Mouse (Mus musculus) neural tube, embryonic 14.5 days (tissue): Measurements from ENCODE around the gene Hormad1. TPM values are rescaled to one million over a fixed set of nuclear protein-coding genes. Genes with fewer than 3 reads are reported as not detected.

Experiments used
- ATAC-seq: fragments of 200-750 bp; cut with Nextera tagmentation; 2 replicates; pipeline ENCODE4 v1.8.0; 2017; ENCODE audit warnings: low read depth, mild to moderate bottlenecking, moderate TSS enrichment, moderate library complexity
- H3K27ac ChIP-seq: fragments of 300-500 bp; sonication (generic); 2 replicates; pipeline ENCODE4 v1.5.1; 2014; ENCODE audit warnings: low read depth, mild to moderate bottlenecking, control low read depth, low read length, moderate library complexity, mixed read lengths
- H3K27me3 ChIP-seq: fragments of 300-500 bp; sonication (generic); 2 replicates; pipeline ENCODE4 v1.6.1; 2014; ENCODE audit warnings: low read length; ENCODE audit not compliant: control insufficient read depth, insufficient read depth
- H3K36me3 ChIP-seq: fragments of 300-500 bp; sonication (generic); 2 replicates; pipeline ENCODE4 v1.6.1; 2014; ENCODE audit warnings: low read length, mixed read lengths; ENCODE audit not compliant: control insufficient read depth, insufficient read depth
- H3K4me1 ChIP-seq: fragments of 300-500 bp; sonication (generic); 2 replicates; pipeline ENCODE4 v1.6.1; 2014; ENCODE audit warnings: low read length; ENCODE audit not compliant: control insufficient read depth, insufficient read depth
- H3K4me2 ChIP-seq: fragments of 300-500 bp; sonication (generic); 2 replicates; pipeline ENCODE4 v1.6.1; 2014; ENCODE audit warnings: mild to moderate bottlenecking, low read depth, low read length, control low read depth
- H3K4me3 ChIP-seq: fragments of 300-500 bp; sonication (generic); 2 replicates; pipeline ENCODE4 v1.5.1; 2014; ENCODE audit warnings: low read depth, low read length, control low read depth, mixed read lengths
- H3K9ac ChIP-seq: fragments of 300-500 bp; sonication (generic); replicated peaks from 2 replicates; pipeline ENCODE4 v1.6.1; 2014; ENCODE audit warnings: low read depth, mild to moderate bottlenecking, control low read depth, low read length, mixed read lengths
- H3K9me3 ChIP-seq: fragments of 300-500 bp; sonication (generic); 2 replicates; pipeline ENCODE4 v1.6.1; 2016; ENCODE audit warnings: low read length; ENCODE audit not compliant: control insufficient read depth
- WGBS: fragments of 180-500 bp; shearing (Covaris S2); extraction: QIAGEN DNeasy Blood & Tissue Kit; methylation state at CpG from one replicate; pipeline ENCODE4 v1.1.7; 2014; 5-methylcytosine and 5-hydroxymethylcytosine counted together
- polyA plus RNA-seq: library from polyadenylated mRNA; unstranded; fragments of >200 nt; fragmentation: Nextera tagmentation; extraction: Ambion mirVana; gene quantifications from 2 replicates; pipeline ENCODE4 v1.2.1, GENCODE M21; 2014

Gene Hormad1
- polyA plus RNA-seq, 1 experiment from 2014 or later, result not detected

DNA sequence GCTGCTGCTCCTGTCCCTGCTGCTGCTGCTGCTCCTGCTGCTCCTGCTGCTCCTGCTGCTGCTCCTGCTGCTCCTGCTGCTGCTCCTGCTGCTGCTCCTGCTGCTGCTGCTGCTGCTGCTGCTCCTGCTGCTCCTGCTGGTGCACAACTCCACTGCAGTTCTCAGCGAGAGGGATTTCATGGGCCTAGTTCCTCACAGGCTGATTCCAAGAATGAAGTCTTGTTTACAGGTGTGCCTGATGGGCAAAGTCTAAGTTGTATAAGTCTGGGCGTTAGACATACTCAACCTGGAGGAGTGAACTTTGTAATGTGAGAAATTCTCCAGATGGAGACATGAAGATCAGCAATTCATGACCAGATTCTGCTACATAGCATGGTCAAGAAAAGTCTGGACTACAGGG is 34.8 kb upstream of the Hormad1 start:
- H3K27ac ChIP-seq, result no peak overlapping the region
- no peaks in the 10 kb centered on the region for H3K4me1 ChIP-seq
- no peak overlapping the region for H3K9ac ChIP-seq
- H3K4me3 ChIP-seq, result no peak overlapping the region
- 78% methylated on average over 2 of the region's 2 CpGs for WGBS
- no peaks in the 10 kb centered on the region for H3K36me3 ChIP-seq
- no peak for ATAC-seq
- H3K9me3 ChIP-seq, result no peaks in the 10 kb centered on the region
- H3K27me3 ChIP-seq, result no peaks in the 10 kb centered on the region
- H3K4me2 ChIP-seq, result no peak overlapping the region

- Histone ChIP-seq H3K4me3 (no peak overlapping the region), H3K9ac (no peak overlapping the region), H3K27me3 (no peaks in the 10 kb centered on the region), H3K36me3 (no peaks in the 10 kb centered on the region), H3K27ac (no peak overlapping the region), H3K9me3 (no peaks in the 10 kb centered on the region), H3K4me1 (no peaks in the 10 kb centered on the region), H3K4me2 (no peak overlapping the region)
- no peak for ATAC-seq
Observed at GRCm38 (mm10) chr3:95526111-95526510, 33.4 kb upstream of the Hormad1 start.

DNA sequence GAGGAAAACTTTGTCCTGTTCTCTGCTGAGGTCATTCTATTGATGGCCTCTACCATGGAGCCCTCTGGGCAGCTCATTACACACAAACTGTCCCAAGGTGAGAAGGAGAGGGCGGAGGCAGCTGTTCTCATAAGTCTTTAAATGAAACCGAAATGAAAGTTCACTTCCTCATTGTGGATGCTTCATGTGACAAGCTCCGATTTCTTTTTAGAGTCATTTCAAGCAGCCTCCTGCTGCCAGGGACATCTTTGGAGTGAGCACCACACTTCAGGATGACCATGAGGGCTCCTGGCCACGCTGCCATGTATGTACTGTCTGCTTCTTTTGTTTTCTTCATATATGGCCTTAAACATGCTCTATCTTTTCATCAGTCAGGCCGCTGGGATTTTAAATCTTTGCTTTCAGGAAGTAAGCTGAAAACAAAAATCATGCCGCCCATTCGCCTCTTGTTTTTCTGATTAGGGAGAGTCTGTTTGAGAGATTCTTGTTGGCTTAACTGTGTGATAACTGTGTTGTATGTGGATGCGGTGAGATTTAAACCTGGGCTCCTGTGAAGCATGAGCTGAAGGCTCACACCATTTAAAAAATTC is 32.8 kb upstream of the Hormad1 start, which contains the start of gene Ctss:
Gene Ctss, plus strand, starts transcription at position 165 of the 590 bp plus-strand sequence.
- 90% methylated on average over 8 of the region's 8 CpGs for WGBS
- H3K36me3 ChIP-seq, result no peaks in the 10 kb centered on the region

DNA sequence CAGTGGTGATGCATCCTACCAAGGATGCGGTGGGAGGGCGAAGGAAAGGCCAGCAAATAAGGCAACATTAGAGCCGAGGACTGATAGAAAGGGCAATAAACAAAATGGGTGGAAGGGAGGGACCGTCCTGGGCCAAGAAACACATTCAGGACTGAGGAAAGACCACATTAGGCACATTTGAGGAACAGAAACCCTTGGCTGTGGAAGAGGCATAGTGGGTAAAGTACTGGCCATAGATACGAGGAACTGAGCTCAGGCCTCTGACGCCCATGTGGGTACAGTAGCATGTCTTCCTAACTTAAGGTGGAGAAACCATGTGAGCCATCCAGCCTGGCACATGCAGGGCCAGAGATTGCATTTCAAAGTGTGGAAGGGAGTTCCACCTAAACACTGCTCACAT is 29.7 kb upstream of the Hormad1 start:
- no peaks in the 10 kb centered on the region for H3K27me3 ChIP-seq
- H3K27ac ChIP-seq, result no peak overlapping the region
- no peak for ATAC-seq
- H3K4me2 ChIP-seq, result no peak overlapping the region
- no peaks in the 10 kb centered on the region for H3K36me3 ChIP-seq
- 84% methylated on average over 6 of the region's 6 CpGs for WGBS
- H3K4me1 ChIP-seq, result no peaks in the 10 kb centered on the region
- H3K4me3 ChIP-seq, result no peak overlapping the region
- no peak overlapping the region for H3K9ac ChIP-seq
- no peaks in the 10 kb centered on the region for H3K9me3 ChIP-seq

More for the DNA sequence above, 32.8 kb upstream of the Hormad1 start, which contains the start of gene Ctss:
- no peak for ATAC-seq
- Histone ChIP-seq H3K27me3 (no peaks in the 10 kb centered on the region), H3K4me3 (no peak within 1 kb of the TSS), H3K4me2 (no peak within 1 kb of the TSS), H3K27ac (no peak within 1 kb of the TSS), H3K4me1 (no peaks in the 10 kb centered on the region), H3K9me3 (no peaks in the 10 kb centered on the region), H3K9ac (no peak within 1 kb of the TSS)

DNA sequence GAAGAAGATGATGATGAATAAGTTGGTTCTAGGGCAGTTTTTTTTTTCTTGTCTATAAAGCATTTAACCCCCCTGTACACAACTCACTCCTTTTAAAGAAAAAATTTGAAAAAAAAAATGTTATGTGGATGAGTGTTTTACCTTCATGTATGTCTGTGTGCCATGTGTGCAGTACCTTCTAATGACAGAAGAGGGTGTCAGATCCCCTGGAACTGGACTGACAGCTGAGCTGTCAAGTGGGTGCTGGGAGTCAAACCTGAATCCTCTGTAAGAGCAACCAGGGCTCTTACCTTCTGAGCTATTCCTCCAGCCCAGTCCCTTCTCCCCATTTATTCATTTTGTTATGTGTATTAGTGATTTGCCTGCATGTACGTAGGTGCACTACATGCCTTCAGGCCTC is 28.5 kb upstream of the Hormad1 start:
- H3K27me3 ChIP-seq, result no peaks in the 10 kb centered on the region
- H3K4me3 ChIP-seq, result no peak overlapping the region
- ATAC-seq, result no peak
- no peak overlapping the region for H3K27ac ChIP-seq
- 93% methylated on average over 1 of the region's 1 CpGs for WGBS
- H3K36me3 ChIP-seq, result no peaks in the 10 kb centered on the region
- no peaks in the 10 kb centered on the region for H3K4me1 ChIP-seq
- no peak overlapping the region for H3K9ac ChIP-seq
- no peak overlapping the region for H3K4me2 ChIP-seq
- no peaks in the 10 kb centered on the region for H3K9me3 ChIP-seq

DNA sequence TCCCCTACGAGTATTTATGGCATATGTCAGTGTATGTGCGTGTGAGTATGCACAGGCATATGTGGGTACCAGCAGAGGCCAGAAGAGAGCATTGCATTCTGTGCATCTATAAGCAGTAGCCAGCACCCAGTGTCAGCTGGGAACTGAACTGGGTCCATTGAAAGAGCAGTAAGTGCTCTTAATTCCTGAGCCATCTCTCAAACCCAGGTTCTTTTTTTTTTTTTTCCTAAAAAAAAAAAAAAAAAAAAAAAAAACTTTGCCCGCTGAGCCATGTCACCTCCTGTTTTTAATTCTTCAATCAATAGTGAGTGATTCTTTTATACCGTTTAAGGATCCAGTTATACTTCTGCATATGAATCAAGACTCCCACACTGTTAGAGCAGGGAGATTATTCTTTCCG is 26.1 kb upstream of the Hormad1 start:
- Histone ChIP-seq H3K4me3 (no peak overlapping the region), H3K9ac (no peak overlapping the region), H3K27me3 (no peaks in the 10 kb centered on the region), H3K36me3 (no peaks in the 10 kb centered on the region), H3K4me2 (no peak overlapping the region), H3K9me3 (no peaks in the 10 kb centered on the region), H3K27ac (no peak overlapping the region), H3K4me1 (no peaks in the 10 kb centered on the region)
- 88% methylated on average over 5 of the region's 5 CpGs for WGBS
- no peak for ATAC-seq

DNA sequence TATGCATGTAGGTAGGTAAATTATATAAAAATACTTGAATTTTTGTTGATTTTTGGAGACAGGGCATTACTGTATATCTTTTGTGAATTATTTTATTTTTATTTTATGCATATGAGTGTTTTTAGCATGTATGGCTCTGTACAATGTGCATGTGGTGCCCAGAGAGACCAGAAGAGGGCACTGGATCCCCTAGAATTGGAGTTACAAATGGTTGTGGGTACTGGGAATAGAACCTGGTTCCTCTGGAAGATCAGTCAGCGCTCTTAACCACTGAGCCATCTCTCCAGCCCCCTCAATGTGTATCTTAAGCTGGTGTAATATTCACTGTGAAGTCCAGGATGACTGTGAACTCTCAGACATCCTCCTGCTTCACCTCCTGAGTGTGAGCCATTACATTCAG is 24.6 kb upstream of the Hormad1 start:
- no peaks in the 10 kb centered on the region for H3K4me1 ChIP-seq
- H3K9ac ChIP-seq, result no peak overlapping the region
- no peak overlapping the region for H3K27ac ChIP-seq
- no peak for ATAC-seq
- H3K27me3 ChIP-seq, result no peaks in the 10 kb centered on the region
- H3K4me2 ChIP-seq, result no peak overlapping the region
- 93% methylated on average over 1 of the region's 1 CpGs for WGBS
- H3K4me3 ChIP-seq, result no peak overlapping the region
- H3K9me3 ChIP-seq, result no peaks in the 10 kb centered on the region
- H3K36me3 ChIP-seq, result no peaks in the 10 kb centered on the region

DNA sequence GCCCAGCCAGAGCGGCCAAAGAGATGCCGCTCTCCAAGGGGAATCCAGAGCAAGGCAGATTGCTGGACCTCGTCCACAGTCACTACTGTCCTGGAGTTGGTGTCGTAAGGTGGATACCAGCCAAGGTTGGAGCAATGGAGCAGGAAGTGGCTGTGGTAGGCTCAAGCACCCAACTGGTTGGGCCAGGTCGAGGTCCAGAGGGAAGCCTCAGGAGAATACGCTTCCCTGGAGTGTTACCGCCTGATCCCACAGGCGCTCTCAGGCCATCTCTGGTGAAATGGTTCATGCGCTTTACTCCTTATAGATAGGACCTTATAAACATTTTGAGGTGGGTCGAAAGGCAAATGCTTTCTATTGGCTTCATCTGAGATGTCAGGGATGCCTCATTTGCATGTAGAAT is 20.5 kb upstream of the Hormad1 start:
- ATAC-seq, result no peak
- Histone ChIP-seq H3K27me3 (no peaks in the 10 kb centered on the region), H3K4me3 (no peak overlapping the region), H3K9me3 (no peaks in the 10 kb centered on the region), H3K36me3 (no peaks in the 10 kb centered on the region), H3K27ac (no peak overlapping the region), H3K4me2 (no peak overlapping the region), H3K4me1 (no peaks in the 10 kb centered on the region), H3K9ac (no peak overlapping the region)
- 95% methylated on average over 10 of the region's 10 CpGs for WGBS

GRCm38 (mm10) chr3:95539837-95540236 is 19.6 kb upstream of the Hormad1 start:
- 98% methylated on average over 4 of the region's 4 CpGs for WGBS
- Histone ChIP-seq H3K9me3 (no peaks in the 10 kb centered on the region), H3K4me2 (no peak overlapping the region), H3K9ac (no peak overlapping the region), H3K36me3 (no peaks in the 10 kb centered on the region), H3K4me1 (no peaks in the 10 kb centered on the region), H3K27ac (no peak overlapping the region), H3K27me3 (no peaks in the 10 kb centered on the region), H3K4me3 (no peak overlapping the region)
- ATAC-seq, result no peak
